In the genomic region with DNA sequence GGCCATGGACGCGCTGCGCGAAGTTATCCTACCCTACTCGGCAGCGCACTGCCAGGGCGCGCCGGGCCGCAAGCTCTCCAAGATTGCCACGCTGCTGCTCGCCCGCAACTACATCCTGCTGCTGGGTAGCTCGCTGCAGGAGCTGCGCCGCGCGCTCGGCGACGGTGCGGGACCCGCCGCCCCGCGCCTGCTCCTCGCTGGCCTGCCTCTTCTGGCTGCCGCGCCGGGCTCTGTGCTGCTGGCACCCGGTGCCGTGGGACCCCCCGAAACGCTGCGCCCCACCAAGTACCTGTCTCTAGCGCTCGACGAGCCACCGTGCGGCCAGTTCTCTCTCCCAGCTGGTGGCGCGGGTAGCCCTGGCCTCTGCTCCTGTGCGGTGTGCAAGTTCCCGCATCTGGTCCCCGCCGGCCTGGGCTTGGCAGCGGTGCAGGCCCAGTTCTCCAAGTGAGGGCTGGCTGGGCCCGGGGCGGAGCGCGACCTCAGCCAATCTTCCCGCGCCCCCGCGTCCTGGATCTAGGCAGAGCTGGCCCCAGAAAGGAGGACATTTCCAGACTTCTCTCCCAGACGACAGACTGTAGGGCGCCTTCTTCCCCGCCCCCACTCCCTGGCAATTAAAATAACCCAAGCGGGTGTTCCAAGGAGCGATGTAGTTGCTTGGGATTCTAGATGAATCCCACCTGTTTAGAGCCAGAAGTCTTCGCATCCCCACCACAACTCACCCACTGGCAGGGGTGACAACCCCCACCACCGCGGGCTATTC, we compare ENCODE assay signal across 9 mouse cellular contexts. TPM values are rescaled to one million over a fixed set of nuclear protein-coding genes. Genes with fewer than 3 reads are reported as not detected.
DNase-seq lines count a peak whose midpoint lies in the region; ATAC-seq and TF ChIP-seq lines count a peak whose summit lies in the region.
"Had no signal": no experiment of that assay in that cellular context is flagged by ENCODE, and none has a peak within 500 bp of the region (broad histone marks: within the 10 kb centered on the region; RNA-seq: fewer than 3 reads in every experiment).

No protein-coding gene starts in this region.

- intact Hi-C loops in gastrocnemius, adult 2 months (cut with DNase I), result no loop called here

- no peak for TF ChIP-seq POLR2A in thymus, adult 2 months (IDR thresholded peaks at IDR 0.05; ENCODE audit: control insufficient read depth, extremely low read depth, insufficient read depth, low read length, poor library complexity)

- no peak for TF ChIP-seq CTCF in gastrocnemius, adult 2 months (IDR thresholded peaks at IDR 0.05)
- no peak for TF ChIP-seq CTCF in thymus, adult 2 months (IDR thresholded peaks at IDR 0.05; ENCODE audit: borderline replicate concordance, control insufficient read depth, extremely low read depth, insufficient read depth, low read length, poor library complexity)
- TF ChIP-seq CTCF in hindbrain, postnatal 0 days (IDR thresholded peaks at IDR 0.05; ENCODE audit: low read depth), result no peak

- H3K9me3 ChIP-seq in hindbrain, postnatal 0 days (ENCODE audit: low read length), result no peaks in the 10 kb centered on the region
- H3K9me3 ChIP-seq in midbrain, embryonic 10.5 days (replicated peaks), result no peaks in the 10 kb centered on the region

- peak; percentile 48; the same call in 1 of the 2 replicates for ATAC-seq in hindbrain, postnatal 0 days
- ATAC-seq in activated CD4-positive, CD25-positive, alpha-beta regulatory T cell, adult 4 months, result no peak
- ATAC-seq in granulocyte monocyte progenitor cell, adult 5-6 weeks (replicated peaks; ENCODE audit: poor library complexity, severe bottlenecking), result no peak; the same call in 1 of the 2 replicates

- DNase-seq in gastrocnemius, adult 2 months, result peak; percentile 26
- DNase-seq in gastrocnemius, postnatal 4 days (ENCODE audit: low spot score in 2 of 2), result no peak
- peak; percentile 2 for DNase-seq in thymus, postnatal 0 days (ENCODE audit: low spot score)
- DNase-seq in thymus, adult 2 months, result no peak
- peak; percentile 65 for DNase-seq in hindbrain, postnatal 0 days (ENCODE audit: low spot score)
- peak; percentile 51 for DNase-seq in midbrain, embryonic 10.5 days (ENCODE audit: low spot score)

- H3K4me2 ChIP-seq in hindbrain, postnatal 0 days (ENCODE audit: low read depth, low read length), result peak overlapping the region; percentile 62

- H3K9ac ChIP-seq in hindbrain, postnatal 0 days (replicated peaks; ENCODE audit: low read length), result peak overlapping the region; percentile 58

- H3K4me1 ChIP-seq in thymus, adult 2 months (replicated peaks; ENCODE audit: control insufficient read depth, insufficient read depth, low read length), result no peaks in the 10 kb centered on the region
- no peaks in the 10 kb centered on the region; the same call in 1 of the 2 replicates for H3K4me1 ChIP-seq in hindbrain, postnatal 0 days (ENCODE audit: insufficient read depth, low read length)
- H3K4me1 ChIP-seq in midbrain, embryonic 10.5 days, result peaks cover 30% of the 10 kb centered on the region

- peaks cover 12% of the 10 kb centered on the region for H3K27me3 ChIP-seq in thymus, adult 2 months (ENCODE audit: control insufficient read depth, insufficient read depth, low read length)
- H3K27me3 ChIP-seq in hindbrain, postnatal 0 days (ENCODE audit: insufficient read depth, low read length), result peaks cover 86% of the 10 kb centered on the region
- peaks cover 100% of the 10 kb centered on the region for H3K27me3 ChIP-seq in midbrain, embryonic 10.5 days (ENCODE audit: low read depth, poor library complexity, severe bottlenecking)

- H3K4me3 ChIP-seq in gastrocnemius, adult 2 months, result peak overlapping the region; percentile 72
- no peak overlapping the region for H3K4me3 ChIP-seq in thymus, adult 2 months (ENCODE audit: control insufficient read depth, insufficient read depth, low read length)
- peak overlapping the region; percentile 46 for H3K4me3 ChIP-seq in hindbrain, postnatal 0 days (ENCODE audit: low read length)
- H3K4me3 ChIP-seq in midbrain, embryonic 10.5 days, result peak overlapping the region; percentile 59

- 4% methylated on average over 63 of the region's 63 CpGs for WGBS in thymus, adult 2 months
- WGBS in hindbrain, postnatal 0 days, result under 1% methylated on average over 62 of the region's 63 CpGs
- WGBS in midbrain, embryonic 10.5 days, result under 1% methylated on average over 63 of the region's 63 CpGs

- H3K27ac ChIP-seq in gastrocnemius, adult 2 months, result no peak overlapping the region
- H3K27ac ChIP-seq in thymus, adult 2 months (ENCODE audit: control insufficient read depth, insufficient read depth, low read length), result no peak overlapping the region
- peak overlapping the region; percentile 85 for H3K27ac ChIP-seq in hindbrain, postnatal 0 days
- H3K27ac ChIP-seq in midbrain, embryonic 10.5 days (replicated peaks), result peak overlapping the region; percentile 28; the same call in 1 of the 2 replicates

- no peaks in the 10 kb centered on the region for H3K36me3 ChIP-seq in thymus, adult 2 months (ENCODE audit: control insufficient read depth, insufficient read depth, low read length)
- H3K36me3 ChIP-seq in hindbrain, postnatal 0 days (ENCODE audit: insufficient read depth, low read length), result no peaks in the 10 kb centered on the region
- H3K36me3 ChIP-seq in midbrain, embryonic 10.5 days, result no peaks in the 10 kb centered on the region

RNA-seq across cellular contexts. Expression of a gene that starts 0.8 kb away (rescaled TPM):
- total RNA-seq in gastrocnemius, adult 2 months (2021), result not detected
- total RNA-seq in gastrocnemius, postnatal 4 days (2021), result under 1 TPM in 1 of 2 experiments, not detected in 1; 0.25 TPM
- polyA plus RNA-seq in thymus, postnatal 0 days (2015; fragmentation: Nextera tagmentation; extraction: Ambion mirVana), result 0.13 and 0.16 TPM in 2 replicates
- polyA plus RNA-seq in thymus, adult 2 months (2012; rRNA removed), result 0.51 and 0.66 TPM in 2 replicates
- 240 and 249 TPM in 2 replicates for total RNA-seq in hindbrain, postnatal 0 days (2014; rRNA removed)
- polyA plus RNA-seq in hindbrain, postnatal 0 days (2015; fragmentation: Nextera tagmentation; extraction: Ambion mirVana), result 199 and 227 TPM in 2 replicates
- polyA plus RNA-seq in midbrain, embryonic 10.5 days (2016; fragmentation: Nextera tagmentation; extraction: Ambion mirVana), result 8.8 and 9.7 TPM in 2 replicates
- polyA plus RNA-seq in activated CD4-positive, CD25-positive, alpha-beta regulatory T cell, adult 4 months (2017; shearing (Covaris generic)), result not detected
- not detected in 2 replicates for total RNA-seq in granulocyte monocyte progenitor cell, adult 5-6 weeks (2014; fragmentation: Nextera tagmentation)
- total RNA-seq in granulocyte monocyte progenitor cell, adult 5-6 weeks (2017), result not detected in 2 replicates
- polyA plus RNA-seq: spleen, adult 2 months had no signal

RNA-seq across cellular contexts. Expression of a gene that starts 45.1 kb away (rescaled TPM):
- total RNA-seq in gastrocnemius, adult 2 months (2021), result not detected
- total RNA-seq in gastrocnemius, postnatal 4 days (2021), result not detected
- polyA plus RNA-seq in thymus, postnatal 0 days (2015; fragmentation: Nextera tagmentation; extraction: Ambion mirVana), result 0.05 TPM in 1 of 2 replicates, not detected in the other
- polyA plus RNA-seq in thymus, adult 2 months (2012; rRNA removed), result 0.11 and 0.12 TPM in 2 replicates
- 58.7 and 66.3 TPM in 2 replicates for total RNA-seq in hindbrain, postnatal 0 days (2014; rRNA removed)
- 16.0 and 17.3 TPM in 2 replicates for polyA plus RNA-seq in hindbrain, postnatal 0 days (2015; fragmentation: Nextera tagmentation; extraction: Ambion mirVana)
- 7.4 and 7.6 TPM in 2 replicates for polyA plus RNA-seq in midbrain, embryonic 10.5 days (2016; fragmentation: Nextera tagmentation; extraction: Ambion mirVana)
- polyA plus RNA-seq in activated CD4-positive, CD25-positive, alpha-beta regulatory T cell, adult 4 months (2017; shearing (Covaris generic)), result not detected
- not detected in 2 replicates for total RNA-seq in granulocyte monocyte progenitor cell, adult 5-6 weeks (2014; fragmentation: Nextera tagmentation)
- not detected in 2 replicates for total RNA-seq in granulocyte monocyte progenitor cell, adult 5-6 weeks (2017)

Comparison
In these comparisons a context has a peak if more than half of its experiments do, and no peak if none do; other contexts are left out.
1. DNase-seq: peak in gastrocnemius, adult 2 months (single experiment), thymus, postnatal 0 days (single experiment), hindbrain, postnatal 0 days (single experiment) and midbrain, embryonic 10.5 days (single experiment); none in gastrocnemius, postnatal 4 days (0 of 2) and thymus, adult 2 months (single experiment).
2. H3K27ac ChIP-seq: peak in hindbrain, postnatal 0 days (single experiment) and midbrain, embryonic 10.5 days (single experiment); none in gastrocnemius, adult 2 months (single experiment) and thymus, adult 2 months (single experiment).
3. RNA of a gene that starts 0.8 kb away (polyA plus RNA-seq): 199 to 227 TPM in hindbrain, postnatal 0 days; 8.8 to 9.7 TPM in midbrain, embryonic 10.5 days, 0.51 to 0.66 TPM in thymus, adult 2 months, 0.13 to 0.16 TPM in thymus, postnatal 0 days and not detected in activated CD4-positive, CD25-positive, alpha-beta regulatory T cell, adult 4 months; every median in the first group is over 10 times any median in the second.